Mouse (Mus musculus) T-cell, adult 2 months (primary cell): Measurements from ENCODE around the gene Sp2.

Experiments used
- DNase-seq: peaks from one replicate; pipeline ENCODE4 v3.0.0; 2022; ENCODE audit warnings: low spot score

Gene Sp2

GRCm38 (mm10) chr11:96908594-96908993 lies 74.2 kb downstream of the Sp2 start:
- no peak for DNase-seq

GRCm38 (mm10) chr11:96906431-96907161 lies 76.2 kb downstream of the Sp2 start:
- DNase-seq: no peak
